ENCODE assay signal across 14 mouse cellular contexts in the genomic region with DNA sequence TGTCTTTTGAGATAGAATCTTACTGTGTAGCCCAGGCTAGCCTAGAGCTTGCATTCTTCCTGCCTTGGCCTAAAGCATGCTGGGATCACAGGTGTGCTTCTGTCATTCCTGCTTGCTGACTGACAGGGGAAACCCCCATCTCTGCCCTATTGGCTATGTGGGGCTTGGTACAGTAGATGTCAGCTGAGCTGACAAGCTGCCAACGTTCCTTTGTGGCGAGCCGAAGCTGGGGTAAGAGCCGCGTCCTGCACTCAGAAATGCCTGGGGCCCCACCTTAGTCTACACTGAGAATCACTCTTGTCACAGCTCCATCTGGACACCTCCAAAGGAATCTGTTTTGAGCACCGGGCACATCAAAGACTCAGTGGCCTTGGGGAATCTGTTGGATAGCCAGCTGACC. TPM values are rescaled to one million over a fixed set of nuclear protein-coding genes. Genes with fewer than 3 reads are reported as not detected.
"Had no signal": no experiment of that assay in that cellular context is flagged by ENCODE, and none has a peak within 500 bp of the region (broad histone marks: within the 10 kb centered on the region; RNA-seq: fewer than 3 reads in every experiment).

No protein-coding gene starts in this region.

- H3K4me1 ChIP-seq: kidney, embryonic 15.5 days; limb, embryonic 15.5 days; liver, embryonic 12.5 days; megakaryocyte, embryonic 14.5 days; stomach, embryonic 15.5 days had no signal

- H3K27ac ChIP-seq: kidney, embryonic 15.5 days; limb, embryonic 15.5 days; liver, embryonic 12.5 days; macrophage; midbrain, embryonic 12.5 days; stomach, embryonic 15.5 days had no signal

- DNase-seq: kidney, adult 2 months; kidney, postnatal 14 days; lung, embryonic 14.5 days; lung, postnatal 10 days; right cerebral cortex, adult 18-20 months had no signal

- H3K4me3 ChIP-seq: kidney, embryonic 15.5 days; limb, embryonic 15.5 days; liver, embryonic 12.5 days; megakaryocyte, embryonic 14.5 days; midbrain, embryonic 12.5 days; stomach, embryonic 15.5 days had no signal

- H3K9ac ChIP-seq: kidney, embryonic 15.5 days; limb, embryonic 15.5 days; liver, embryonic 12.5 days; lung, embryonic 14.5 days; midbrain, embryonic 12.5 days; stomach, embryonic 15.5 days had no signal

- H3K27me3 ChIP-seq: kidney, embryonic 15.5 days; limb, embryonic 15.5 days; liver, embryonic 12.5 days; midbrain, embryonic 12.5 days; stomach, embryonic 15.5 days had no signal

- H3K9me3 ChIP-seq: kidney, embryonic 15.5 days; limb, embryonic 15.5 days; liver, embryonic 12.5 days; megakaryocyte, embryonic 14.5 days; midbrain, embryonic 12.5 days; stomach, embryonic 15.5 days had no signal

- H3K4me2 ChIP-seq: kidney, embryonic 15.5 days; limb, embryonic 15.5 days; liver, embryonic 12.5 days; lung, embryonic 14.5 days; midbrain, embryonic 12.5 days; stomach, embryonic 15.5 days had no signal

- ATAC-seq: intestine, embryonic 16.5 days; liver, embryonic 12.5 days; midbrain, embryonic 16.5 days had no signal

- H3K36me3 ChIP-seq: kidney, embryonic 15.5 days; limb, embryonic 15.5 days; liver, embryonic 12.5 days; midbrain, embryonic 12.5 days; stomach, embryonic 15.5 days had no signal

RNA-seq across cellular contexts. Expression of a gene that starts 16.4 kb away (rescaled TPM):
- polyA plus RNA-seq: intestine, embryonic 16.5 days; macrophage had no signal
